Mouse (Mus musculus) bone marrow macrophage, adult 2 months (primary cell): Measurements from ENCODE around the gene Aass.

Experiments
- CTCF ChIP-seq: IDR thresholded peaks from 2 replicates; pipeline ENCODE4 v1.5.1; 2012; ENCODE audit warnings: low read depth, mild to moderate bottlenecking, low read length, moderate library complexity
- POLR2A ChIP-seq: IDR thresholded peaks from 2 replicates; pipeline ENCODE4 v1.6.1; 2012; ENCODE audit warnings: mild to moderate bottlenecking, low read depth, low read length, borderline replicate concordance

DNA sequence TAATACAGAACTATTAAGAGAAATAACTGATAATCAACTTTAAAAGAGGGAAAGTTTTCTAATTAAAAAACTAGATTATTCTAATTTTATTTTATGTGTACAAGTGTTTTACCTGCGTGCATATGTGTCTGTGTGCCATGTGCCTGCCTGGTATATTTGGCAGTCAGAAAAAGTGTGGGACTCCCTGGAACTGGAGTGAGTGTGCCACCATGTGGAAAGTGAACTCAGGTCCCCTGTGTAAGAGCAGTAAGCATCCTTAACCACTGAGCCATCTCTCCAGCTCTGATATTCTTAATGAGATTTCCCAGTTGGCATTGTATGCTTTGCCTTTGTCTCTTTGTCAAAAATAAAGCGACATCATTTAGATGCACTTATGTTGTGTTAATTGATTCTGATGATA lies 20.3 kb upstream of the Aass start:
- TF ChIP-seq POLR2A = no peak
- TF ChIP-seq CTCF = no peak
